Mouse (Mus musculus) hindbrain, embryonic 11.5 days (tissue): ENCODE measurements around the gene Prnp. TPM values are rescaled to one million over a fixed set of nuclear protein-coding genes. Genes with fewer than 3 reads are reported as not detected.

Source experiments
- polyA plus RNA-seq: library from polyadenylated mRNA; unstranded; fragments of >200 nt; fragmentation: Nextera tagmentation; extraction: Ambion mirVana; gene quantifications from 2 replicates; pipeline ENCODE4 v1.2.1, GENCODE M21; 2014

Prnp gene
- polyA plus RNA-seq, 1 experiment from 2014 or later, result 35.1 TPM

Other genes starting within 250 kb of the Prnp start
- gene Erv3, start 50.2 kb upstream of the Prnp start, polyA plus RNA-seq, result not detected in 2 replicates
- gene Prn, start within 50 bp of the Prnp start, polyA plus RNA-seq, result not detected in 2 replicates
- 6.2 and 8.2 TPM in 2 replicates for gene Prnd, start 40.9 kb downstream of the Prnp start, polyA plus RNA-seq
- 27.2 and 27.3 TPM in 2 replicates for gene Rassf2, start 120.3 kb downstream of the Prnp start, polyA plus RNA-seq
- gene Slc23a2, start 235.2 kb downstream of the Prnp start, polyA plus RNA-seq, result 11.4 and 14.6 TPM in 2 replicates